ENCODE assay signal across 24 mouse cellular contexts in genomic region chr15:6666072-6666471, GRCm38 (mm10). TPM values are rescaled to one million over a fixed set of nuclear protein-coding genes. Genes with fewer than 3 reads are reported as not detected.
A peak's percentile ranks its signal among the peaks of the same experiment; 100 is the strongest.
DNase-seq lines count a peak whose midpoint lies in the region; ATAC-seq and TF ChIP-seq lines count a peak whose summit lies in the region.
"Had no signal": no experiment of that assay in that cellular context is flagged by ENCODE, and none has a peak within 500 bp of the region (broad histone marks: within the 10 kb centered on the region; RNA-seq: fewer than 3 reads in every experiment).

No protein-coding gene starts in this region.

- H3K27me3 ChIP-seq in kidney, postnatal 0 days (ENCODE audit: insufficient read depth, low read length) = no peaks in the 10 kb centered on the region
- H3K27me3 ChIP-seq in lung, postnatal 0 days (replicated peaks; ENCODE audit: insufficient read depth, low read length) = no peaks in the 10 kb centered on the region
- H3K27me3 ChIP-seq in forebrain, embryonic 15.5 days = no peaks in the 10 kb centered on the region
- H3K27me3 ChIP-seq: heart, embryonic 12.5 days; hindbrain, embryonic 12.5 days; liver, embryonic 13.5 days; megakaryocyte, embryonic 14.5 days; midbrain, embryonic 15.5 days; neural tube, embryonic 13.5 days had no signal

- no peak overlapping the region for H3K4me3 ChIP-seq in kidney, postnatal 0 days (replicated peaks; ENCODE audit: low read depth, low read length)
- no peak overlapping the region for H3K4me3 ChIP-seq in lung, postnatal 0 days (ENCODE audit: low read depth, low read length)
- no peak overlapping the region for H3K4me3 ChIP-seq in forebrain, embryonic 15.5 days
- H3K4me3 ChIP-seq: heart, embryonic 12.5 days; hindbrain, embryonic 12.5 days; liver, embryonic 13.5 days; megakaryocyte, embryonic 14.5 days; midbrain, embryonic 15.5 days; neural tube, embryonic 13.5 days had no signal

- H3K9me3 ChIP-seq in kidney, postnatal 0 days (replicated peaks; ENCODE audit: low read length) = no peaks in the 10 kb centered on the region
- no peaks in the 10 kb centered on the region for H3K9me3 ChIP-seq in lung, postnatal 0 days (ENCODE audit: low read length)
- H3K9me3 ChIP-seq in forebrain, embryonic 15.5 days = no peaks in the 10 kb centered on the region
- H3K9me3 ChIP-seq: heart, embryonic 12.5 days; hindbrain, embryonic 12.5 days; liver, embryonic 13.5 days; megakaryocyte, embryonic 14.5 days; midbrain, embryonic 15.5 days; neural tube, embryonic 13.5 days had no signal

- no peak overlapping the region for H3K27ac ChIP-seq in kidney, postnatal 0 days
- no peak overlapping the region for H3K27ac ChIP-seq in lung, postnatal 0 days (ENCODE audit: low read length)
- no peak overlapping the region for H3K27ac ChIP-seq in forebrain, embryonic 15.5 days (replicated peaks)
- H3K27ac ChIP-seq: hindbrain, embryonic 12.5 days; liver, embryonic 13.5 days; midbrain, embryonic 15.5 days; neural tube, embryonic 13.5 days had no signal

- no peaks in the 10 kb centered on the region for H3K4me1 ChIP-seq in kidney, postnatal 0 days (replicated peaks; ENCODE audit: insufficient read depth, low read length)
- no peaks in the 10 kb centered on the region for H3K4me1 ChIP-seq in lung, postnatal 0 days (ENCODE audit: insufficient read depth, low read depth, low read length)
- no peaks in the 10 kb centered on the region for H3K4me1 ChIP-seq in forebrain, embryonic 15.5 days
- H3K4me1 ChIP-seq: hindbrain, embryonic 12.5 days; midbrain, embryonic 15.5 days; neural tube, embryonic 13.5 days had no signal

- no peak overlapping the region for H3K9ac ChIP-seq in kidney, postnatal 0 days (ENCODE audit: low read depth, low read length)
- H3K9ac ChIP-seq in lung, postnatal 0 days (replicated peaks; ENCODE audit: low read depth) = no peak overlapping the region
- no peak overlapping the region for H3K9ac ChIP-seq in forebrain, embryonic 15.5 days (replicated peaks)
- H3K9ac ChIP-seq: heart, embryonic 12.5 days; hindbrain, embryonic 12.5 days; liver, embryonic 13.5 days; midbrain, embryonic 15.5 days; neural tube, embryonic 13.5 days had no signal

- WGBS in kidney, postnatal 0 days = 44% methylated on average over 5 of the region's 5 CpGs
- 13% methylated on average over 5 of the region's 5 CpGs for WGBS in lung, postnatal 0 days
- WGBS in forebrain, embryonic 15.5 days = 63% methylated on average over 5 of the region's 5 CpGs

- H3K4me2 ChIP-seq in kidney, postnatal 0 days (ENCODE audit: low read length) = no peak overlapping the region
- no peak overlapping the region for H3K4me2 ChIP-seq in lung, postnatal 0 days (replicated peaks; ENCODE audit: low read depth, low read length)
- H3K4me2 ChIP-seq in forebrain, embryonic 15.5 days (replicated peaks) = no peak overlapping the region
- H3K4me2 ChIP-seq: heart, embryonic 12.5 days; hindbrain, embryonic 12.5 days; liver, embryonic 13.5 days; midbrain, embryonic 15.5 days; neural tube, embryonic 13.5 days had no signal

- DNase-seq in kidney, postnatal 0 days (ENCODE audit: low spot score) = peak; percentile 12
- no peak for DNase-seq in kidney, postnatal 4 days
- DNase-seq in lung, postnatal 0 days (ENCODE audit: low spot score) = peak; percentile 26
- no peak for DNase-seq in lung, postnatal 14 days
- DNase-seq in R1 (ENCODE audit: low read depth, low spot score) = peak; percentile 34
- peak; percentile 48 for DNase-seq in mesoderm, embryonic 11.5 days (ENCODE audit: low read depth, low spot score)
- DNase-seq: adrenal gland, postnatal 25 days; cerebellum, adult 8-10 months; gastrocnemius, postnatal 25 days; heart, adult 18-20 months; heart, postnatal 10 days; kidney, adult 18-20 months; left cerebral cortex, postnatal 4 days; liver, embryonic 13.5 days; lung, adult 2 months; thymus, adult 18-20 months; thymus, postnatal 4 days had no signal

- no peak for TF ChIP-seq CTCF in kidney, postnatal 0 days (IDR thresholded peaks at IDR 0.05; ENCODE audit: low read depth)
- TF ChIP-seq CTCF in lung, postnatal 0 days (IDR thresholded peaks at IDR 0.05) = no peak

- no peak for ATAC-seq in kidney, postnatal 0 days (replicated peaks; ENCODE audit: low FRiP score, low read depth)
- peak; percentile 30; the same call in 1 of the 2 replicates for ATAC-seq in lung, postnatal 0 days
- no peak for ATAC-seq in forebrain, embryonic 15.5 days (replicated peaks)
- ATAC-seq: forebrain, embryonic 16.5 days; midbrain, embryonic 15.5 days had no signal

- no peaks in the 10 kb centered on the region for H3K36me3 ChIP-seq in kidney, postnatal 0 days (ENCODE audit: insufficient read depth, low read length)
- H3K36me3 ChIP-seq in lung, postnatal 0 days (ENCODE audit: insufficient read depth, low read length) = no peaks in the 10 kb centered on the region
- H3K36me3 ChIP-seq in forebrain, embryonic 15.5 days = no peaks in the 10 kb centered on the region
- H3K36me3 ChIP-seq: heart, embryonic 12.5 days; hindbrain, embryonic 12.5 days; liver, embryonic 13.5 days; midbrain, embryonic 15.5 days; neural tube, embryonic 13.5 days had no signal

- TF ChIP-seq EP300 in lung, postnatal 0 days (IDR thresholded peaks at IDR 0.05) = peak; percentile 41; the same call in 1 of the 2 replicates

RNA-seq across cellular contexts. Expression of gene Rictor, which starts 42.1 kb away (rescaled TPM):
- 28.3 and 29.6 TPM in 2 replicates for polyA plus RNA-seq in kidney, postnatal 0 days (2015; fragmentation: Nextera tagmentation; extraction: Ambion mirVana)
- 35.5 and 43.7 TPM in 2 replicates for polyA plus RNA-seq in lung, postnatal 0 days (2015; fragmentation: Nextera tagmentation; extraction: Ambion mirVana)
- 59.1 and 60.7 TPM in 2 replicates for polyA plus RNA-seq in forebrain, embryonic 15.5 days (2015; fragmentation: Nextera tagmentation; extraction: Ambion mirVana)

Comparison
In these comparisons a context has a peak if more than half of its experiments do, and no peak if none do; other contexts are left out.
1. DNase-seq: peak in kidney, postnatal 0 days (single experiment), lung, postnatal 0 days (single experiment), R1 (single experiment) and mesoderm, embryonic 11.5 days (single experiment); none in kidney, postnatal 4 days (0 of 2) and lung, postnatal 14 days (single experiment).